Comparison of ENCODE assay signal across 16 mouse cellular contexts in genomic region chrX:12082736-12083135, GRCm38 (mm10).
A peak's percentile ranks its signal among the peaks of the same experiment; 100 is the strongest.
DNase-seq lines count a peak whose midpoint lies in the region; ATAC-seq and TF ChIP-seq lines count a peak whose summit lies in the region.
"Had no signal": no experiment of that assay in that cellular context is flagged by ENCODE, and none has a peak within 500 bp of the region (broad histone marks: within the 10 kb centered on the region; RNA-seq: fewer than 3 reads in every experiment).

No protein-coding gene starts in this region.

- H3K27ac ChIP-seq in forebrain, embryonic 11.5 days (ENCODE audit: low read depth, low read length): no peak overlapping the region
- H3K27ac ChIP-seq in forebrain, embryonic 16.5 days (ENCODE audit: low read length): no peak overlapping the region
- no peak overlapping the region for H3K27ac ChIP-seq in lung, embryonic 14.5 days (ENCODE audit: low read depth)
- peak overlapping the region; percentile 61 for H3K27ac ChIP-seq in bone marrow, adult 2 months (ENCODE audit: control insufficient read depth, insufficient read depth, low read depth, low read length, poor library complexity)
- H3K27ac ChIP-seq in limb, embryonic 13.5 days: peak overlapping the region; percentile 22; the same call in 1 of the 2 replicates
- H3K27ac ChIP-seq: heart, adult 2 months; left cerebral cortex, adult 2 months; liver, embryonic 12.5 days; macrophage; neural tube, embryonic 15.5 days had no signal

- WGBS in forebrain, embryonic 11.5 days: 4% methylated on average over 16 of the region's 16 CpGs
- 18% methylated on average over 16 of the region's 16 CpGs for WGBS in forebrain, embryonic 16.5 days
- 25% methylated on average over 16 of the region's 16 CpGs for WGBS in lung, embryonic 14.5 days
- 19% methylated on average over 16 of the region's 16 CpGs for WGBS in bone marrow, adult 2 months
- WGBS in limb, embryonic 13.5 days: 8% methylated on average over 16 of the region's 16 CpGs

- H3K36me3 ChIP-seq in forebrain, embryonic 11.5 days (ENCODE audit: control insufficient read depth, insufficient read depth, low read length): no peaks in the 10 kb centered on the region
- H3K36me3 ChIP-seq in forebrain, embryonic 16.5 days (ENCODE audit: control insufficient read depth, insufficient read depth): no peaks in the 10 kb centered on the region
- H3K36me3 ChIP-seq in lung, embryonic 14.5 days (ENCODE audit: insufficient read depth): no peaks in the 10 kb centered on the region
- no peaks in the 10 kb centered on the region for H3K36me3 ChIP-seq in limb, embryonic 13.5 days
- H3K36me3 ChIP-seq: liver, embryonic 12.5 days; neural tube, embryonic 15.5 days had no signal

- H3K4me2 ChIP-seq in forebrain, embryonic 11.5 days (ENCODE audit: low read depth, low read length, severe bottlenecking): no peak overlapping the region
- no peak overlapping the region for H3K4me2 ChIP-seq in forebrain, embryonic 16.5 days (ENCODE audit: low read length)
- no peak overlapping the region for H3K4me2 ChIP-seq in lung, embryonic 14.5 days
- H3K4me2 ChIP-seq in limb, embryonic 13.5 days (replicated peaks): peak overlapping the region; percentile 26
- H3K4me2 ChIP-seq: liver, embryonic 12.5 days; neural tube, embryonic 15.5 days had no signal

- no peak overlapping the region for H3K4me3 ChIP-seq in forebrain, embryonic 11.5 days (ENCODE audit: low read depth, low read length)
- no peak overlapping the region for H3K4me3 ChIP-seq in forebrain, embryonic 16.5 days (replicated peaks; ENCODE audit: low read length)
- no peak overlapping the region for H3K4me3 ChIP-seq in lung, embryonic 14.5 days (ENCODE audit: low read depth, low read length)
- H3K4me3 ChIP-seq in bone marrow, adult 2 months (replicated peaks; ENCODE audit: control insufficient read depth, low read depth, low read length): no peak overlapping the region
- H3K4me3 ChIP-seq in limb, embryonic 13.5 days: no peak overlapping the region
- H3K4me3 ChIP-seq: heart, adult 2 months; left cerebral cortex, adult 2 months; liver, embryonic 12.5 days; neural tube, embryonic 15.5 days had no signal

- no peak overlapping the region for H3K9ac ChIP-seq in forebrain, embryonic 11.5 days (ENCODE audit: low read length)
- no peak overlapping the region for H3K9ac ChIP-seq in forebrain, embryonic 16.5 days (replicated peaks; ENCODE audit: low read depth, low read length)
- no peak overlapping the region for H3K9ac ChIP-seq in lung, embryonic 14.5 days
- no peak overlapping the region for H3K9ac ChIP-seq in limb, embryonic 13.5 days
- H3K9ac ChIP-seq: liver, embryonic 12.5 days; neural tube, embryonic 15.5 days had no signal

- TF ChIP-seq CTCF in lung, embryonic 14.5 days (IDR thresholded peaks at IDR 0.05; ENCODE audit: low read depth): no peak
- TF ChIP-seq CTCF in bone marrow, adult 2 months (IDR thresholded peaks at IDR 0.05; ENCODE audit: control insufficient read depth, insufficient read depth, low read length): no peak

- H3K9me3 ChIP-seq in forebrain, embryonic 11.5 days (ENCODE audit: control insufficient read depth, low read length): no peaks in the 10 kb centered on the region
- no peaks in the 10 kb centered on the region for H3K9me3 ChIP-seq in forebrain, embryonic 16.5 days (ENCODE audit: control insufficient read depth, low read length)
- H3K9me3 ChIP-seq in lung, embryonic 14.5 days (ENCODE audit: low read depth, low read length): no peaks in the 10 kb centered on the region
- no peaks in the 10 kb centered on the region for H3K9me3 ChIP-seq in limb, embryonic 13.5 days
- H3K9me3 ChIP-seq: liver, embryonic 12.5 days; neural tube, embryonic 15.5 days had no signal

- DNase-seq in forebrain, embryonic 11.5 days (ENCODE audit: low spot score): peak; percentile 55
- peak; percentile 44 for DNase-seq in lung, embryonic 14.5 days
- DNase-seq in lung, postnatal 14 days: no peak
- no peak for DNase-seq in layer of hippocampus, postnatal 10 days (ENCODE audit: low spot score in 2 of 2)
- DNase-seq: adrenal gland, adult 2 months; heart, postnatal 36 days had no signal

- no peak for ATAC-seq in forebrain, embryonic 11.5 days (replicated peaks; ENCODE audit: low FRiP score)
- ATAC-seq in forebrain, embryonic 16.5 days: no peak
- ATAC-seq in lung, embryonic 14.5 days (ENCODE audit: insufficient read depth): no peak
- ATAC-seq in limb, embryonic 13.5 days (ENCODE audit: low FRiP score, low read depth): no peak
- ATAC-seq: CD4-positive, CD25-positive, alpha-beta regulatory T cell, adult 4 months; liver, embryonic 12.5 days; Patski had no signal

- H3K27me3 ChIP-seq in forebrain, embryonic 11.5 days (ENCODE audit: control insufficient read depth, insufficient read depth, low read length): peaks cover 74% of the 10 kb centered on the region
- H3K27me3 ChIP-seq in forebrain, embryonic 16.5 days (replicated peaks; ENCODE audit: control insufficient read depth, insufficient read depth, low read length): peaks cover 19% of the 10 kb centered on the region; the same call in 1 of the 2 replicates
- H3K27me3 ChIP-seq in lung, embryonic 14.5 days (ENCODE audit: insufficient read depth, low read length): peaks cover 68% of the 10 kb centered on the region
- peaks cover 97% of the 10 kb centered on the region for H3K27me3 ChIP-seq in limb, embryonic 13.5 days

- no peak for TF ChIP-seq POLR2A in bone marrow, adult 2 months (IDR thresholded peaks at IDR 0.05; ENCODE audit: borderline replicate concordance, control insufficient read depth, low read depth, low read length)

- H3K4me1 ChIP-seq in forebrain, embryonic 11.5 days (replicated peaks; ENCODE audit: control insufficient read depth, insufficient read depth, low read length): peaks cover 14% of the 10 kb centered on the region; the same call in 1 of the 2 replicates
- peaks cover 15% of the 10 kb centered on the region for H3K4me1 ChIP-seq in forebrain, embryonic 16.5 days (replicated peaks; ENCODE audit: control insufficient read depth, insufficient read depth, low read length)
- no peaks in the 10 kb centered on the region for H3K4me1 ChIP-seq in lung, embryonic 14.5 days (ENCODE audit: insufficient read depth)
- peaks cover 2% of the 10 kb centered on the region; the same call in 1 of the 2 replicates for H3K4me1 ChIP-seq in bone marrow, adult 2 months (ENCODE audit: control insufficient read depth, insufficient read depth, low read length)
- H3K4me1 ChIP-seq in limb, embryonic 13.5 days: peaks cover 52% of the 10 kb centered on the region

Comparison
In these comparisons a context has a peak if more than half of its experiments do, and no peak if none do; other contexts are left out.
1. DNase-seq: peak in forebrain, embryonic 11.5 days (single experiment) and lung, embryonic 14.5 days (single experiment); none in lung, postnatal 14 days (single experiment) and layer of hippocampus, postnatal 10 days (0 of 2).
2. H3K27ac ChIP-seq: peak in bone marrow, adult 2 months (single experiment) and limb, embryonic 13.5 days (single experiment); none in forebrain, embryonic 11.5 days (single experiment), forebrain, embryonic 16.5 days (single experiment) and lung, embryonic 14.5 days (single experiment).